Mouse (Mus musculus) cerebellum, postnatal 14 days (tissue): ENCODE measurements around the gene Nicn1.

Source experiments
- DNase-seq, 2 experiments: peaks; one replicate each; pipeline ENCODE4 v3.0.0; 2021; ENCODE audit warnings: mixed read lengths in 2 of 2

The Nicn1 gene

GRCm38 (mm10) chr9:108338886-108339781 lies 48.9 kb downstream of the Nicn1 start, which contains the start of gene Gpx1:
Gene Gpx1 (plus strand): TSS chr9:108338903.
- peak; percentile 89 to 91 for DNase-seq

GRCm38 (mm10) chr9:108339886-108340257 lies 49.6 kb downstream of the Nicn1 start:
- DNase-seq, result peak; percentile 36 to 42

DNA sequence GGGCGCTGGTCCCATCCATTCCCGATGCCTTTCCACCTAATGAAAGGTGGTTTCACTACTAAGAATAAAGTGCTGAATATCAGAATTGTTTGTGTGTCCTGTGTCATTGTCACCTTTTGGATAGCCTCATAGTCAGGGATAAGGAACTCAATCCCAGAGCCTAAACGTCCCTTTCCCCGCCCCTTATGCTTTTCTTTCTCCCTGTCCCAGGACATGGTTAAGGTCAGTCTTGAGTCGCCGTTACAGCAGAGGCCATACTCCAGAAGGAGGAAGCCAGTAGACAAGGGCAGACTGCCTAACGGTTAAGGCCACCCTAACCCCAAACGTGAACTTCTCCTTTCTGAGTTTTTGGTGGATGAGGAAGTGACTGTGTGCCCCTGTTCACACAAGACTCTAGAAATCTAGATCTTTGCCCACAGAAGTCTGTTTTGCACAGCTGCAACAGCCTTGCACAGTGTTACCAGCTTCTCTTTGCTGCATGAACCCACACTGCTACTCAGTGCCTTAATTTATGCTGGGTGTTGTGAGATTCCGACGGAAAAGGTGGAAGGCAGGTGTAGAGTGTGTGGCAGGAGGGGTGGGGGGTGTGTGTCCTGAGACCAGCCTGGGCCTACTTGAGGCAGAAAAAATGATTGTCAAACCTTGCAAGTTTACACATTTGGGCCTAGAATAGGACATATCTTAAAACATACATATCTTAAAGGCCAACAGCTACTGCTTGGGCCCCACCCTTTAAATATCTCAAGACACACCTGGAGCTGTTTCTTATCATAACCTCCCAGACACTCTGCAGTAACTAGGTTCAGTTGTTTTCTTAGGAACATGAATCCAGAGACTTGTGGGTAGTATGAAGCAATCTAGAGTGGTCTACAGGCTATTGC lies 50.3 kb downstream of the Nicn1 start:
- DNase-seq, result no peak

GRCm38 (mm10) chr9:108341139-108341475 lies 50.9 kb downstream of the Nicn1 start:
- DNase-seq, result no peak

- no peak for DNase-seq
Measured at GRCm38 (mm10) chr9:108341801-108342200, 51.6 kb downstream of the Nicn1 start.

DNA sequence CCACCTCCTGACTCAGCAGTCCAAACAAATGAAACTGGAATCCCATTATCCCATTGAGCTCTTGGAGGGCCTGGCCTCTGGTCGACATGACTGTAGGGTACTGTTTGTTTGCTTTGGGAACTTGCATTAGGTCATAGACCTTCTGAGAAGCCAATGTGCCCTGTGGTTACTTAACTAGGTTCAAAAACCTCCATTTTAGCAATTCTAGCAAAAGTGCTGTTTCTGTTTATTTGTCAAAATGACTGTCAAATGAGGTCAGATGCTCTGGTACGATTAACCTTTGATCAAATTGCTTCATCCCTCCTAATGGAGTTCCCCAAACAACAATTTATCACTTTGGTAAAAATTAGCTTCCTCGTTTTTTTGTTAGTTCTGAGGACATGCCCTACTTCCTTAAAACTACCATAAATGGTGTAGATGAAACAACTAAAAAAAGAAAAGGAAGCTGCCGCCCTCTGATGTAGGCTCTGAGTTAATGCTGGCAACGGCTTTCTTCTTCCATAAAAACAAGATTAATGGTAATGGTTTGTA lies 52.1 kb downstream of the Nicn1 start:
- no peak for DNase-seq

GRCm38 (mm10) chr9:108343331-108343730 lies 53.1 kb downstream of the Nicn1 start:
- DNase-seq, result no peak

- no peak for DNase-seq
Measured at GRCm38 (mm10) chr9:108343835-108344234, 53.6 kb downstream of the Nicn1 start.

DNA sequence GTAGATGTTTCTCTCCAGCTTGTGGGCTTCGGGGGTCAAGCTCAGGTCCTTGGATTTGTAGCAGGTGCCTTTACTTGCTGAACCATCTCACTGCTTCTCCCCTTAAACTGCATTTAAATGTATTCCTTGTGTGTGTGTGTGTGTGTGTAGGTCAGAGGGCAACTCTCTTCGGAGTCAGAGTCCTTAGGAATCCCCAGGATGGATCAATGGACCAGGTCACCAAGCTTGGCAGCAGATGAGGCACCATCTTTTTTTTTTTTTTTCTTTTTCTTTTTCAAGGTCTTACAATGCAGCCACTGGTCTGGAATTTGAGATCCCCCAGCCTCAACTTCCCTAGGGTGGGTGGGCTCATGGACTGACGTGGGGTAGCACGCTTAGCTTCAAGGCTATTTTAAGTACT lies 54.2 kb downstream of the Nicn1 start:
- no peak for DNase-seq
